Mouse (Mus musculus) frontal cortex, adult (tissue): ENCODE measurements around the gene Rhbdf2.
A peak's percentile ranks its signal among the peaks of the same experiment; 100 is the strongest.
"Not testable (repeated sequence)": the region's sequence is repeated elsewhere in the genome, so short reads cannot be mapped to it uniquely, and the experiment has no call there.

ENCODE experiments used
- ATAC-seq: cut with Nextera tagmentation; 2 replicates; pipeline ENCODE4 v1.9.2; 2017; ENCODE audit warnings: mild to moderate bottlenecking, moderate library complexity, mixed read lengths; ENCODE audit not compliant: low TSS enrichment

Rhbdf2 gene

GRCm38 (mm10) chr11:116643579-116644224 is 16.9 kb upstream of the Rhbdf2 start:
- ATAC-seq = peak; percentile 31; the same call in 1 of the 2 replicates

DNA sequence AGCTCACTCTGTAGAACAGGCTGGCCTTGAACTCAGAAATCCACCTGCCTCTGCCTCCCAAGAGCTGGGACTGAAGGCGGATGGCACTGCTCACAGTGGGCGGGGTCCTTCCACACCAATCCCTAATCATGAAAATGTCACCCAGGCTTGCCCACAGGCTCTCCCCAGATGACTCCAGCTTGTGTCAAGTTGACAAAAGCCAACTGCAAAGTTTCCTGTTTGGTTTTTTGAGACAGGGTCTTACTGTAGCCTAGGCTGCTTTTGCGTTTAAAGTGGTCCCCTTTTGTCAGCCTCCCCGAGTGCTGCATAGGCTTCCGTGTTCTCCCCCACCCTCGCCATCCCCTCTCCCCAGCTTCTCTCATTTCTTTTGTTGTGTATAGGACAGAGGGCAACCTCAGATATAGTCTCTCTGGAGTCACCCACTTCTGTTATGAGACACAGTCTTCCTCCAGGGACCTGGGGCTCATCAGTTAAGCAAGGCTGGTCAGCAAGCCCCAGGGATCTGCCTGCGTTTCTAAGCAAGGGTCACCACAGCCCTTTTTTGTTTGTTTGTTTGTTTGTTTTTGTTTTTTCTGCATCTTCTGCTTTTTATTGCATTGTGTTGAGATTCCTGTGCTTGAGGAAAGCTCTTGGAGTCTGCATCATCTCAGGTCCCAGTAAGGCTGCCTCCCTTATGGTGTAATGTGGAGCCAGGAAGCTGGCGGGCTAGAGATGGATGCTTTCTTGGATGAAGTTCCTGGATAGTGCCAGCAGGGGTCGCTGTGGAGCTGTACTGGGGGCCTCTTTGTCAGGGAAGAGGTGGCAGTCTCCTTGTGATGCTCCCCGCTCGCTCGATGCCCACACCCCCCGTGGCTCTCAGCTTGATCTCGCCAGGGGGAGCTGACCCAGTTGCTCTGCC is 16.1 kb upstream of the Rhbdf2 start:
- peak; percentile 86 for ATAC-seq

DNA sequence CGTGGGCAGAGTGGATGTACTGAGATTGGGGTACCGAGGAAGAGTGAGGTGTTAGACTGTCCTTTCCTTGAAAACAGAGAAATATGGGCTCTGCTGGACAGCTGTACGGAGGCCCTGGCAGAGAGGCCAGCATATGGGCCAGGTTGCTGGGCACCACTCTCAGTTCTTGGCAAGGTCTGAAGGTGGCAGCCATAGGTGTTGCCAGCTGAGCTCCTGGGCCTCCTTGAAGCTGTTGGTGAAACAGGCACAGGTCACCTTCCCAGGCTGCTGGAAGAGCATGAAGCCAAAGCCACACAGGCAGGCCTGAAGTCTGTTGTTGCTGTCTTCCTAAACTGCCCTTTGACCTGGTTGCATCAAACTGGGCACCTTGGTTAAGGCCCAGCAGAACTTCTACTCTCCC is 14.9 kb upstream of the Rhbdf2 start:
- ATAC-seq = no peak

GRCm38 (mm10) chr11:116641168-116641567 is 14.3 kb upstream of the Rhbdf2 start:
- no peak for ATAC-seq

- not testable (repeated sequence) for ATAC-seq
Observed at GRCm38 (mm10) chr11:116636607-116637006, 9.8 kb upstream of the Rhbdf2 start.

GRCm38 (mm10) chr11:116632962-116633361 is 6.1 kb upstream of the Rhbdf2 start:
- no peak for ATAC-seq

DNA sequence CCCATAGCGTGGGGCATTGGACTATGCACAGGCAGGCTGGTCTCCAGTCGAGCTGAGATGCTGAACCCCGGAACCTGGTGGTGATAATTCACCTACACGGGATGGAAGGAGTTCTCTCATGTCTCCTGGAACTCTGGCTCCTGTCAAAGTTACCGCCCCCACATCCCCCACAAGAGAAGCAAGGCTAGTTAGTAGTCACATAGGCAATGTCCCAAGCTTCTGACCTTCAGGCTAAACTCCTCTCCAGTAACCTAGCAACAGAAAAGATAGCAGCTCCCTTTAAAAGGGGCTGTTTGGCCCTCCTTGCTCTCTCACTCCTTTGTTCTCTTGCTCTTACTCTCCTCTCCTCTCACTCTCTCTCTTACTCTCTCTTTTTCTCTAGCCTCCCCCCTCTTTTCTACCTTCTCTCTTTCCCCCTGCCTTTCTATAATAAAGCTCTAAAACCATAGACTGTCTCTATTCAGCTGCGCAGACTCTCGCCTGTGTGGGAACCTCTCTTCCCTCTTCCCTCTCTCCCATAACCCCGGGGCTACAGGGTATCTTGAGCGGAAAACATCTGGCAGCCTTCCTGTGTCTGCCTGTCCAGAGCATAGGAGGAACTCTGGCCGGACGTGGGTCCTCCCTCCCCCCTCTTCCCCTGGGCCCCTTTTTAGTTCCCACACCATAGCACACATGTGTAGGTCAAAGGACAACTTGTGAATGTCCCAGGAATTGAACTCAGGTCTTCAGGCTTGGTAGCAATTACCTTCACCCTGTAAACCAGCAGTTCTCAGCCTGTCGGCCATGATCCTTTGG is 3.5 kb upstream of the Rhbdf2 start:
- no peak for ATAC-seq

- ATAC-seq = no peak
Observed at GRCm38 (mm10) chr11:116629472-116629871, 2.7 kb upstream of the Rhbdf2 start.

- ATAC-seq = peak; percentile 81; the same call in 1 of the 2 replicates
Observed at GRCm38 (mm10) chr11:116628712-116629111, 1.9 kb upstream of the Rhbdf2 start.

DNA sequence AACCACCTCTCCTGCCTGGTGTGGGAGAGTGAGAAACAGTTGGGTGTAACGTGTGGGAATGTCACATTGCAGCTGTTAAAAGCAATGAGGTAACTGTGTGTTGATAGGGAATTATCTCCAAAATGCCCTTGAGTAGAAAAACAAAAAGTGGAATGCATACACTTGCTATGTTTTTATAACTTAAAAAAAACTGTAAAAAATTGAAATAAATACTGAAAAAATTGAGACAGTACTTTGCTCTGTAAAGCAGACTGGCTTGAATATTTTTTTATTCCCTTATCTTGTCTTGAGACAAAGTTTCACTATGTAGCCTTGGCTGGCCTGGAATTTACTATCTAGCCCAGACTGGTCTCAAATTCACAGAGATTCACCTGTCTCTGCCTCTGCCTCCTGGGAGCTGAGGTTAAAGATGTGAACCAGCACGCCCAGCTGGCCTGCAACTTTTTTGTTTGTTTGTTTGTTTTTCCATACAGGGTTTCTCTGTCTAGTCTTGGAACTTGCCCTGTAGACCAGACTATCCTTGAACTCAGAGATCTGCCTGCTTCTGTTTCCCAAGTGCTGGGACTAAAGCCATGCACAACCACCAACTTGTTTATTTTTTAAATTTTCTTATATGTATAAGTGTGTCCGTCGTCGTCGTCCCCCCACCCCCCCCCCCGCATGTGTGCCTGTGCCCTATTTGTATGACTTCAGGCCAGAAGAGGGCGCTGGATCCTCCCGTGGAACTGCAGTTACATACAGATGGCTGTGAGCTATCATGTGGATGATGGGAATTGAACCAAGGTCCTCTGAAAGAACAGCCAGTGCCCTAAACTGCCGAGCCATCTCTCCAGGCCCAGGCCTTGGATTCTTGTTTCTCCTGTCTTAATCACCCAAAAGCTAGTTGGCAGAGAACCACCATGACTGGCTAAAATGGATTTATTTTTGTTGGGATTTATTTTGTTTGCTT is 527 bp upstream of the Rhbdf2 start:
- no peak for ATAC-seq

DNA sequence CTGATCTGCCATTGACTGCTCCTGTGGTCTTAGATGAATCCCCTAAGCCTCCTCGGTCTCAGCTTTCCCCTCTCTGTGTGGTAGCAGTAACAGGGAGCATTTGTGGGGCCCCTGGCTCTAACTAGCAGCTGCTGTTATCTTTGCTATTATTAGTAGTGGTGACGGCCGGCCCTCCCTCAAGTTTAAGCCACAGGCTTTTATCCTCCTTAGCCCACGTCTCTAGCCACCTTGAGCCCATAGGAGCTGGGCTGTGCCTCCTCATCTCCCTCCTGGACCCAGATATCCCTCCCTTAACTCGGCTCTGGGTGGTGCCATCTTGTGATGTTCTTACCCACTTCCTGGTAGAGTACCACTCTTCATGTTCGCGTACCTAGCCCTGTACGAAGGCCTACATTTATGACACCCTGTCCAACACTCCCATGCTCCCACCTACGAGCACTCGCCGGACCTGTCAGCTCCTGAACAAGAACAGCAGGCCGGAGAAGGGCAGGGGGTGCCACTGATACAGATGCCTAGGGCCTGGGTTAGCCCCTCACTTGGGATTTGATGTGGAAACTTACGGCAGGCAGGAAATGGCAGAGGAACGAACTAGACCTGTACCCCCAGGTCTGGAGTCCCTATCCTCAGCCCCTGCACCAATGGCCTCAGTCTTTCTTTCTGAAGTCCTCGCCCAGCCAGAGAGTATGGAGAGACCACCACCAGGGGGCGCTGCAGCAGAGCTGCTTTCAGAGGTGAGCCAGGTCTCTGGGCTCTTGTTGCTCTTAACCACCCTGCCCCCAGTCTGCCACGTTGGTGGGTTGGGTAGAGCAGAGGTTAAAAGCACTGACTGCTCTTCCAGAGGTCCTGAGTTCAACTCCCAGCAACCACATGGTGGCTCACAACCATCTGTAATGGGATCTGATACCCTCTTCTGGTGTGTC is 1.5 kb downstream of the Rhbdf2 start:
- no peak for ATAC-seq

- ATAC-seq = no peak
Observed at GRCm38 (mm10) chr11:116624131-116624832, 2.5 kb downstream of the Rhbdf2 start.

GRCm38 (mm10) chr11:116623281-116624124 is 3.3 kb downstream of the Rhbdf2 start:
- no peak for ATAC-seq

GRCm38 (mm10) chr11:116621258-116621704 is 5.5 kb downstream of the Rhbdf2 start:
- ATAC-seq = peak; percentile 38; the same call in 1 of the 2 replicates

GRCm38 (mm10) chr11:116620559-116621253 is 6.1 kb downstream of the Rhbdf2 start:
- no peak for ATAC-seq

DNA sequence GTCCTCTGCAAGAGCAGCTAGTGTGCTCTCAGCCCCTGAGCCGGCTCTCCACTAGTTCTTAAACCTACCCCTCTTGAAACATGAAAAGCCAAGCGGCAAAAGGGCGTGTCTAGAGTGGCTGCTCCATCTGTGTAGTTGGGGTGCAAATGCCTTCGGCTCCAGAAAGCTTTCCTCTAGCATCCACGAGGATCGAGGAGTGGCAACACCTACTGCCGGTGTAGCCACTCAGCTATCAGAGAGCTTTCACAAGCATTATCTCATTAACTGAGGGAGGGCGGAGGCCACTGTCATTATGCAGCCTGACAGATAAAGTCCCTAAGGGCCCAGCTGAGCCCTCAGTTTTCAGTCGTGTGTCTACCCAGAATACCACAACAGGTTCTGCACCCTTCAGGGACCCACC is 6.7 kb downstream of the Rhbdf2 start:
- no peak for ATAC-seq

- no peak for ATAC-seq
Observed at GRCm38 (mm10) chr11:116619561-116619960, 7.3 kb downstream of the Rhbdf2 start.

GRCm38 (mm10) chr11:116619156-116619555 is 7.7 kb downstream of the Rhbdf2 start:
- no peak for ATAC-seq
